Comparison of ENCODE assay signal across 15 mouse cellular contexts in the genomic region with DNA sequence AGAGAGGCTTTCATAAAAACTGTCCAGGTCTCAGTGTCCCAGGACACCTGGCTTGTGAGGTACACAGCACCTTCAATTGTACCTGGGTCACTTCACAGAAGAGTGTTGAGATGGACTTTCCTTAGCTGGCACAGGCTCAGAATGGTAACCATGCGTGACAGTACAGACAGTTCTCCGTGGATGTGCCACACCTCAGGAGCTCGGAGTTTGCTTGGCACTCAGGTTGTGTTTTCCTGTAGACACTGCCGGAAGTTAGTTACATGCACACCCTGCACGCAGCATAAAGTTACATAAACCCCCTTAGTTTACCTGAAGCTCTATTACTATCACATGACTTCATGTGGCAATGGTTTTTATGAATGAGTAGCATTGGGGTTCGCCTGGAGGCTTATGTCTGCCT. TPM values are rescaled to one million over a fixed set of nuclear protein-coding genes. Genes with fewer than 3 reads are reported as not detected.
DNase-seq lines count a peak whose midpoint lies in the region; ATAC-seq and TF ChIP-seq lines count a peak whose summit lies in the region.
"Had no signal": no experiment of that assay in that cellular context is flagged by ENCODE, and none has a peak within 500 bp of the region (broad histone marks: within the 10 kb centered on the region; RNA-seq: fewer than 3 reads in every experiment).

No protein-coding gene starts in this region.

- peak; percentile 90 for DNase-seq in kidney, adult 11 months
- no peak for DNase-seq in midbrain, postnatal 0 days (ENCODE audit: low spot score)
- no peak for DNase-seq in midbrain, embryonic 14.5 days
- peak; percentile 80 to 94 for DNase-seq in kidney, postnatal 25 days
- no peak for DNase-seq in urinary bladder, postnatal 4 days (ENCODE audit: low spot score in 2 of 2)
- no peak for DNase-seq in cerebellum, adult 8-10 months
- DNase-seq: cerebellum, postnatal 10 days; heart, postnatal 10 days; lung, adult 2 months; right cerebral cortex, postnatal 25 days had no signal

- H3K4me1 ChIP-seq in kidney, embryonic 14.5 days (ENCODE audit: control insufficient read depth, insufficient read depth, low read length) = peaks cover 3% of the 10 kb centered on the region; the same call in 1 of the 2 replicates
- 0 out of 2 replicates have a peak, but pooled peaks cover under 1% of the 10 kb centered on the region for H3K4me1 ChIP-seq in midbrain, postnatal 0 days (ENCODE audit: insufficient read depth, low read length)
- H3K4me1 ChIP-seq in midbrain, embryonic 14.5 days (ENCODE audit: control insufficient read depth, insufficient read depth, low read length) = peaks cover 11% of the 10 kb centered on the region; the same call in 1 of the 2 replicates

- no peaks in the 10 kb centered on the region for H3K36me3 ChIP-seq in kidney, embryonic 14.5 days (ENCODE audit: control insufficient read depth, insufficient read depth, low read length)
- H3K36me3 ChIP-seq in midbrain, postnatal 0 days (ENCODE audit: insufficient read depth, low read length) = peaks cover 3% of the 10 kb centered on the region; the same call in 1 of the 2 replicates
- peaks cover 3% of the 10 kb centered on the region; the same call in 1 of the 2 replicates for H3K36me3 ChIP-seq in midbrain, embryonic 14.5 days (ENCODE audit: control insufficient read depth, insufficient read depth, low read length)
- H3K36me3 ChIP-seq: forebrain, embryonic 12.5 days had no signal

- no peak overlapping the region for H3K4me3 ChIP-seq in kidney, embryonic 14.5 days (ENCODE audit: low read length)
- no peak overlapping the region for H3K4me3 ChIP-seq in midbrain, postnatal 0 days (ENCODE audit: low read depth, low read length)
- no peak overlapping the region for H3K4me3 ChIP-seq in midbrain, embryonic 14.5 days (replicated peaks; ENCODE audit: low read depth, low read length)
- H3K4me3 ChIP-seq: forebrain, embryonic 12.5 days; midbrain, embryonic 10.5 days had no signal

- 82% methylated on average over 6 of the region's 6 CpGs for WGBS in kidney, embryonic 14.5 days
- WGBS in midbrain, postnatal 0 days = 88% methylated on average over 6 of the region's 6 CpGs
- 92% methylated on average over 6 of the region's 6 CpGs for WGBS in midbrain, embryonic 14.5 days

- H3K9me3 ChIP-seq in kidney, embryonic 14.5 days (ENCODE audit: control insufficient read depth, low read length) = no peaks in the 10 kb centered on the region
- H3K9me3 ChIP-seq in midbrain, postnatal 0 days (ENCODE audit: low read length) = no peaks in the 10 kb centered on the region
- no peaks in the 10 kb centered on the region for H3K9me3 ChIP-seq in midbrain, embryonic 14.5 days (ENCODE audit: control insufficient read depth, low read length)
- H3K9me3 ChIP-seq: forebrain, embryonic 12.5 days; midbrain, embryonic 10.5 days had no signal

- no peaks in the 10 kb centered on the region for H3K27me3 ChIP-seq in kidney, embryonic 14.5 days (ENCODE audit: control insufficient read depth, insufficient read depth, low read length)
- H3K27me3 ChIP-seq in midbrain, postnatal 0 days (ENCODE audit: insufficient read depth, low read length) = no peaks in the 10 kb centered on the region
- no peaks in the 10 kb centered on the region for H3K27me3 ChIP-seq in midbrain, embryonic 14.5 days (ENCODE audit: control insufficient read depth, insufficient read depth, low read length)
- H3K27me3 ChIP-seq: forebrain, embryonic 12.5 days had no signal

- no peak for ATAC-seq in kidney, embryonic 14.5 days (ENCODE audit: low FRiP score, low TSS enrichment)
- no peak for ATAC-seq in midbrain, postnatal 0 days (ENCODE audit: low FRiP score)
- ATAC-seq in midbrain, embryonic 14.5 days (ENCODE audit: low FRiP score, low TSS enrichment) = no peak
- no peak for ATAC-seq in erythroid progenitor cell, adult 5-6 weeks (replicated peaks; ENCODE audit: low FRiP score, poor library complexity, severe bottlenecking)
- ATAC-seq: hindbrain, postnatal 0 days had no signal

- no peak for TF ChIP-seq CTCF in midbrain, postnatal 0 days (IDR thresholded peaks at IDR 0.05)

- no peak overlapping the region for H3K4me2 ChIP-seq in kidney, embryonic 14.5 days (replicated peaks; ENCODE audit: low read depth, low read length)
- no peak overlapping the region for H3K4me2 ChIP-seq in midbrain, postnatal 0 days (ENCODE audit: low read depth, low read length, poor library complexity, severe bottlenecking)
- no peak overlapping the region for H3K4me2 ChIP-seq in midbrain, embryonic 14.5 days (ENCODE audit: low read length)
- H3K4me2 ChIP-seq: forebrain, embryonic 12.5 days had no signal

- H3K27ac ChIP-seq in kidney, embryonic 14.5 days (ENCODE audit: low read depth, low read length) = no peak overlapping the region
- no peak overlapping the region for H3K27ac ChIP-seq in midbrain, postnatal 0 days (ENCODE audit: low read depth, low read length)
- H3K27ac ChIP-seq in midbrain, embryonic 14.5 days (replicated peaks; ENCODE audit: low read depth, low read length) = no peak overlapping the region
- H3K27ac ChIP-seq: forebrain, embryonic 12.5 days; hindbrain, postnatal 0 days; midbrain, embryonic 10.5 days had no signal

- no peak overlapping the region for H3K9ac ChIP-seq in kidney, embryonic 14.5 days (ENCODE audit: low read depth, low read length)
- 0 out of 2 replicates have a peak overlapping the region, but pooled peaks have one; percentile 33 for H3K9ac ChIP-seq in midbrain, postnatal 0 days (replicated peaks; ENCODE audit: low read length, poor library complexity, severe bottlenecking)
- no peak overlapping the region for H3K9ac ChIP-seq in midbrain, embryonic 14.5 days (replicated peaks; ENCODE audit: low read length)
- H3K9ac ChIP-seq: forebrain, embryonic 12.5 days had no signal

RNA-seq across cellular contexts. Expression of gene Ptpn1, which starts 18.8 kb away (rescaled TPM):
- polyA plus RNA-seq in kidney, embryonic 14.5 days (2014; fragmentation: Nextera tagmentation; extraction: Ambion mirVana) = 42.6 and 53.4 TPM in 2 replicates
- 36.8 and 42.7 TPM in 2 replicates for total RNA-seq in midbrain, postnatal 0 days (2014; rRNA removed)
- 54.3 and 59.1 TPM in 2 replicates for polyA plus RNA-seq in midbrain, postnatal 0 days (2015; fragmentation: Nextera tagmentation; extraction: Ambion mirVana)
- polyA plus RNA-seq in midbrain, embryonic 14.5 days (2014; fragmentation: Nextera tagmentation; extraction: Ambion mirVana) = 53.1 and 81.9 TPM in 2 replicates
- total RNA-seq in erythroid progenitor cell, adult 5-6 weeks (2015; ENCODE audit: low replicate concordance) = 5.0 and 6.1 TPM in 2 replicates
- total RNA-seq in erythroid progenitor cell, adult 5-6 weeks (2017; ENCODE audit: low replicate concordance) = 4.3 and 13.9 TPM in 2 replicates

RNA-seq across cellular contexts. Expression of gene Ripor3, which starts 59.7 kb away (rescaled TPM):
- 0.53 and 1.0 TPM in 2 replicates for polyA plus RNA-seq in kidney, embryonic 14.5 days (2014; fragmentation: Nextera tagmentation; extraction: Ambion mirVana)
- 0.57 and 0.99 TPM in 2 replicates for total RNA-seq in midbrain, postnatal 0 days (2014; rRNA removed)
- polyA plus RNA-seq in midbrain, postnatal 0 days (2015; fragmentation: Nextera tagmentation; extraction: Ambion mirVana) = 0.28 and 0.42 TPM in 2 replicates
- 0.22 TPM in 1 of 2 replicates, not detected in the other for polyA plus RNA-seq in midbrain, embryonic 14.5 days (2014; fragmentation: Nextera tagmentation; extraction: Ambion mirVana)
- total RNA-seq in erythroid progenitor cell, adult 5-6 weeks (2015; ENCODE audit: low replicate concordance) = not detected in 2 replicates
- total RNA-seq in erythroid progenitor cell, adult 5-6 weeks (2017; ENCODE audit: low replicate concordance) = 0.45 TPM in 1 of 2 replicates, not detected in the other

Comparison
In these comparisons a context has a peak if more than half of its experiments do, and no peak if none do; other contexts are left out.
1. DNase-seq: peak in kidney, adult 11 months (single experiment) and kidney, postnatal 25 days (2 of 2); none in midbrain, postnatal 0 days (single experiment), midbrain, embryonic 14.5 days (single experiment), urinary bladder, postnatal 4 days (0 of 2) and cerebellum, adult 8-10 months (single experiment).